Mouse (Mus musculus): ENCODE measurements around the gene Nsd2.

- TF ChIP-seq CTCF (conservative IDR thresholded peaks at IDR 0.05; ENCODE audit: insufficient read depth, insufficient read length, low read depth, low read length): no peak
- no peak for TF ChIP-seq POLR2A (IDR thresholded peaks at IDR 0.05; ENCODE audit: low read depth, low read length)
Observed at GRCm38 (mm10) chr5:33841331-33841730, 20.8 kb downstream of the Nsd2 start.
